Mouse (Mus musculus): ENCODE data around the gene Csrp2. TPM values are rescaled to one million over a fixed set of nuclear protein-coding genes. Genes with fewer than 3 reads are reported as not detected.

Csrp2 gene
- total and polyA plus RNA-seq, 3 experiments, result 4.8 to 19.6 TPM; not detected in 1

GRCm38 (mm10) chr10:110986682-110987081 lies 67.1 kb downstream of the Csrp2 start:
- H3K36me3 ChIP-seq (ENCODE audit: control insufficient read depth in 1 of 2, insufficient read depth in 2 of 2, low read length in 2 of 2), result peaks cover 13 to 17% of the 10 kb centered on the region in 2 experiments
- peaks cover 16% of the 10 kb centered on the region for H3K79me2 ChIP-seq (ENCODE audit: control insufficient read depth, insufficient read depth, low read length, poor library complexity)
- no peak for DNase-seq (ENCODE audit: low read depth, low spot score)
- no peaks in the 10 kb centered on the region for H3K9me3 ChIP-seq (replicated peaks; ENCODE audit: insufficient read depth, low read length)
- no peak overlapping the region for H3K27ac ChIP-seq (ENCODE audit: control insufficient read depth, low read depth, low read length)
- no peaks in the 10 kb centered on the region for H3K27me3 ChIP-seq (ENCODE audit: control insufficient read depth in 1 of 2, insufficient read depth in 2 of 2, low read length in 2 of 2)
- peaks cover 12 to 13% of the 10 kb centered on the region in 2 experiments for H3K4me1 ChIP-seq (ENCODE audit: control insufficient read depth in 1 of 2, insufficient read depth in 2 of 2, low read length in 2 of 2)
- H3K4me3 ChIP-seq (ENCODE audit: control insufficient read depth in 1 of 2, insufficient read depth in 1 of 2, low read depth in 2 of 2, low read length in 2 of 2), result no peak overlapping the region
- H3K9ac ChIP-seq (ENCODE audit: control insufficient read depth, low read depth, low read length, poor library complexity, severe bottlenecking), result no peak overlapping the region
- TF ChIP-seq RCOR1 (IDR thresholded peaks at IDR 0.05; ENCODE audit: low read depth, low read length) (no peak), CHD1 (IDR thresholded peaks at IDR 0.05; ENCODE audit: low read depth, low read length) (no peak)

Other genes with a start within 250 kb of the Csrp2 start
- 4.2 and 5.7 TPM in 2 replicates for gene E2f7, start 174.3 kb upstream of the Csrp2 start, total RNA-seq (2012; rRNA removed)
- gene E2f7, start 174.3 kb upstream of the Csrp2 start, polyA plus RNA-seq (2012; ENCODE audit: insufficient read depth in 1 of 2, insufficient read length in 2 of 2, low read depth in 1 of 2, low replicate concordance in 2 of 2, missing spikeins in 1 of 2), result 10 to 100 TPM; 16.2 to 26.4 TPM
- gene Zdhhc17, start 90.4 kb downstream of the Csrp2 start, total RNA-seq (2012; rRNA removed), result 16.6 and 16.7 TPM in 2 replicates
- 10 to 100 TPM in 1 of 2 experiments, not detected in 1; 14.9 TPM for gene Zdhhc17, start 90.4 kb downstream of the Csrp2 start, polyA plus RNA-seq (2012; ENCODE audit: insufficient read depth in 1 of 2, insufficient read length in 2 of 2, low read depth in 1 of 2, low replicate concordance in 2 of 2, missing spikeins in 1 of 2)
- 44.8 and 65.7 TPM in 2 replicates for gene Osbpl8, start 245.0 kb downstream of the Csrp2 start, total RNA-seq (2012; rRNA removed)
- 10 to 100 TPM; 26.2 to 33.4 TPM for gene Osbpl8, start 245.0 kb downstream of the Csrp2 start, polyA plus RNA-seq (2012; ENCODE audit: insufficient read depth in 1 of 2, insufficient read length in 2 of 2, low read depth in 1 of 2, low replicate concordance in 2 of 2, missing spikeins in 1 of 2)